Mouse (Mus musculus) embryonic facial prominence, embryonic 15.5 days (tissue): ENCODE data around the gene Vmn1r177. TPM values are rescaled to one million over a fixed set of nuclear protein-coding genes. Genes with fewer than 3 reads are reported as not detected.
"Not testable (repeated sequence)": the region's sequence is repeated elsewhere in the genome, so short reads cannot be mapped to it uniquely, and the experiment has no call there.

Source experiments
- ATAC-seq: fragments of 200-750 bp; cut with Nextera tagmentation; 2 replicates; pipeline ENCODE4 v1.8.0; 2017; ENCODE audit warnings: low read depth, moderate TSS enrichment; ENCODE audit not compliant: insufficient number of reproducible peaks, low FRiP score, low TSS enrichment
- H3K27ac ChIP-seq: fragments of 300-500 bp; sonication (generic); replicated peaks from 2 replicates; pipeline ENCODE4 v1.5.1; 2015; ENCODE audit warnings: mild to moderate bottlenecking, inconsistent platforms
- H3K27me3 ChIP-seq: fragments of 300-500 bp; sonication (generic); 2 replicates; pipeline ENCODE4 v1.6.1; 2015; ENCODE audit warnings: inconsistent platforms
- H3K36me3 ChIP-seq: fragments of 300-500 bp; sonication (generic); 2 replicates; pipeline ENCODE4 v1.6.1; 2015; ENCODE audit warnings: mild to moderate bottlenecking, inconsistent platforms
- H3K4me1 ChIP-seq: fragments of 300-500 bp; sonication (generic); 2 replicates; pipeline ENCODE4 v1.6.1; 2015; ENCODE audit warnings: inconsistent platforms
- H3K4me2 ChIP-seq: fragments of 300-500 bp; sonication (generic); replicated peaks from 2 replicates; pipeline ENCODE4 v1.6.1; 2015; ENCODE audit warnings: mild to moderate bottlenecking, inconsistent platforms
- H3K4me3 ChIP-seq: fragments of 300-500 bp; sonication (generic); replicated peaks from 2 replicates; pipeline ENCODE4 v1.5.1; 2015; ENCODE audit warnings: mild to moderate bottlenecking, inconsistent platforms
- H3K9ac ChIP-seq: fragments of 300-500 bp; sonication (generic); 2 replicates; pipeline ENCODE4 v1.6.1; 2015; ENCODE audit warnings: inconsistent platforms
- H3K9me3 ChIP-seq: fragments of 300-500 bp; sonication (generic); replicated peaks from 2 replicates; pipeline ENCODE4 v1.6.1; 2016; ENCODE audit warnings: inconsistent platforms
- WGBS: fragments of 180-500 bp; shearing (Covaris S2); methylation state at CpG from one replicate; pipeline ENCODE4 v1.1.7; 2015; 5-methylcytosine and 5-hydroxymethylcytosine counted together
- polyA plus RNA-seq: library from polyadenylated mRNA; unstranded; fragments of >200 nt; fragmentation: Nextera tagmentation; extraction: Ambion mirVana; gene quantifications from 2 replicates; pipeline ENCODE4 v1.2.1, GENCODE M21; 2015

Gene Vmn1r177
- not detected in 2 replicates for polyA plus RNA-seq

GRCm38 (mm10) chr7:23866349-23866748 is at the start of gene Vmn1r177:
Vmn1r177 (minus strand) TSS chr7:23866449.
- not testable (repeated sequence) for H3K36me3 ChIP-seq, H3K27ac ChIP-seq, H3K4me3 ChIP-seq, H3K4me2 ChIP-seq, H3K9ac ChIP-seq, H3K27me3 ChIP-seq, ATAC-seq, H3K4me1 ChIP-seq, H3K9me3 ChIP-seq
- WGBS: 12% methylated on average over 1 of the region's 1 CpGs

DNA sequence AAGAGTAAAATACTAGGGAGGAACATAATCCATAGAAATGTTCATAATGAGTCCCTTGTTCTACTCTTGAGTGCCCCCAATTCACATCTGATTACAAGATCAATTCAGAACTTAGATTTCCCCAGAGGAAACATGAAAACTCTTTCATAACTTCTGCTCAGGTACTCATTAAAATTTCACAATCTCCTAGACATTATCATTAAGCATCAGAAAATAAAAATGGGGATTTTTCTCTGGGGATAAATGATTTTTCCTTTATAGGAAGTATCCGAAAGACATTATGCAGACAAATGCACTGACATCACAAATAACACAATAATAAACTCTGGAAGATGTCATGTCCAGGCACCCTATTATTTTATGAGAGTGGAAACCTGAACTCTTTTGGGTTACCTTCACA is 25.5 kb upstream of the Vmn1r177 start, which contains the start of gene Vmn1r178:
Vmn1r178 (plus strand) TSS at position 301 of the 400 bp plus-strand sequence.
- no peak within 1 kb of the TSS for H3K4me3 ChIP-seq
- H3K4me1 ChIP-seq: no peaks in the 10 kb centered on the region
- no peaks in the 10 kb centered on the region for H3K9me3 ChIP-seq
- H3K27me3 ChIP-seq: no peaks in the 10 kb centered on the region
- WGBS: 87% methylated on average over 1 of the region's 1 CpGs
- H3K36me3 ChIP-seq: no peaks in the 10 kb centered on the region
- ATAC-seq: no peak
- no peak within 1 kb of the TSS for H3K9ac ChIP-seq
- no peak within 1 kb of the TSS for H3K27ac ChIP-seq
- H3K4me2 ChIP-seq: no peak within 1 kb of the TSS

DNA sequence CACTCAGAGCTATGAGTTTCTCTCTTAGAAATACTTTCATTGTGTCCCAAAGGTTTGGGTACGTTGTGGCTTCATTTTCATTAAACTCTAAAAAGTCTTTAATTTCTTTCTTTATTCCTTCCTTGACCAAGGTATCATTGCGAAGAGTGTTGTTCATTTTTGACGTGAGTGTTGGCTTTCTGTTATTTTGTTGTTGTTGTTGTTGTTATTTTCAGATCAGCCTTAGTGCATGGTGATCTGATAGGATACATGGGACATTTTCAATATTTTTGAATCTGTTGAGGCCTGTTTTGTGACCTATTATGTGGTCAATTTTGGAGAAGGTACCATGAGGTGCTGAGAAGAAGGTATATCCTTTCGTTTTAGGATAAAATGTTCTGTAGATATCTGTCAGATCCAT is 10.7 kb upstream of the Vmn1r177 start:
- H3K9me3 ChIP-seq, H3K4me3 ChIP-seq, H3K27ac ChIP-seq, ATAC-seq, H3K4me2 ChIP-seq, H3K9ac ChIP-seq, H3K27me3 ChIP-seq, H3K36me3 ChIP-seq, H3K4me1 ChIP-seq: not testable (repeated sequence)
- 72% methylated on average over 4 of the region's 4 CpGs for WGBS

DNA sequence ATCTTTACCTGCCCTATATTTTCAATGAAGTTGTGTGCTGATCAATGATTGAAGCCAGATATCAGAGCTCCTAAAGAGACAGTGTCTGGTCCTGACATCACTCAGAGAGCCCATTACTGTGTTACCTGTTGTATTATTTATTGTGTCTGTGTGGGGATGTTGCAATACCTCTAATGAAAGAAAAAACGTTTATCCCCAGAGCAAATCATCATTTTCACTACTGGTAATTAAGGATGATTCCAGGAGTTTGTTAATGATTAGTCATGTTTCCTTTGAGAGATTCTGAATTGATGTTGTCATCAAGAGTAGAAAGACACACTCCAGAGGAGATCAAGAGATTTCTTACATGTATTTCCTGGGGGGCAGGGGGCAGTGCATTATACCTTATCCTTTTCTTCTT is 29.0 kb downstream of the Vmn1r177 start, which contains the start of gene Vmn1r176:
Vmn1r176 (minus strand) TSS at position 101 of the 400 bp plus-strand sequence.
- H3K9ac ChIP-seq, H3K4me2 ChIP-seq, H3K4me1 ChIP-seq, H3K9me3 ChIP-seq, H3K4me3 ChIP-seq, ATAC-seq, H3K27me3 ChIP-seq, H3K36me3 ChIP-seq, H3K27ac ChIP-seq: not testable (repeated sequence)
- WGBS: no CpG with 5 or more reads among the region's 1 CpGs

Other genes with a start within 250 kb of the Vmn1r177 start
- gene Vmn1r171, start 235.7 kb downstream of the Vmn1r177 start, polyA plus RNA-seq: not detected in 2 replicates
- not detected in 2 replicates for gene Vmn1r172, start 208.1 kb downstream of the Vmn1r177 start, polyA plus RNA-seq
- not detected in 2 replicates for gene Vmn1r173, start 165.7 kb downstream of the Vmn1r177 start, polyA plus RNA-seq
- not detected in 2 replicates for gene Vmn1r174, start 114.2 kb downstream of the Vmn1r177 start, polyA plus RNA-seq
- gene Vmn1r175, start 55.8 kb downstream of the Vmn1r177 start, polyA plus RNA-seq: not detected in 2 replicates
- 0.12 TPM in 1 of 2 replicates, not detected in the other for gene Vmn1r176, start 29.1 kb downstream of the Vmn1r177 start, polyA plus RNA-seq
- 0.11 TPM in 1 of 2 replicates, not detected in the other for gene Vmn1r178, start 25.6 kb upstream of the Vmn1r177 start, polyA plus RNA-seq
- gene Vmn1r179, start 60.5 kb upstream of the Vmn1r177 start, polyA plus RNA-seq: not detected in 2 replicates
- gene Vmn1r180, start 84.2 kb upstream of the Vmn1r177 start, polyA plus RNA-seq: not detected in 2 replicates
- gene Vmn1r181, start 108.2 kb upstream of the Vmn1r177 start, polyA plus RNA-seq: not detected in 2 replicates
- not detected in 2 replicates for gene V1rd19, start 135.2 kb upstream of the Vmn1r177 start, polyA plus RNA-seq
- 0.01 TPM in 1 of 2 replicates, not detected in the other for gene Vmn1r183, start 186.8 kb upstream of the Vmn1r177 start, polyA plus RNA-seq
- 19.4 and 20.3 TPM in 2 replicates for gene Zfp180, start 215.5 kb upstream of the Vmn1r177 start, polyA plus RNA-seq
- gene Zfp112, start 245.9 kb upstream of the Vmn1r177 start, polyA plus RNA-seq: 9.8 and 9.9 TPM in 2 replicates